9 mouse cellular contexts compared by ENCODE assay signal in the genomic region with DNA sequence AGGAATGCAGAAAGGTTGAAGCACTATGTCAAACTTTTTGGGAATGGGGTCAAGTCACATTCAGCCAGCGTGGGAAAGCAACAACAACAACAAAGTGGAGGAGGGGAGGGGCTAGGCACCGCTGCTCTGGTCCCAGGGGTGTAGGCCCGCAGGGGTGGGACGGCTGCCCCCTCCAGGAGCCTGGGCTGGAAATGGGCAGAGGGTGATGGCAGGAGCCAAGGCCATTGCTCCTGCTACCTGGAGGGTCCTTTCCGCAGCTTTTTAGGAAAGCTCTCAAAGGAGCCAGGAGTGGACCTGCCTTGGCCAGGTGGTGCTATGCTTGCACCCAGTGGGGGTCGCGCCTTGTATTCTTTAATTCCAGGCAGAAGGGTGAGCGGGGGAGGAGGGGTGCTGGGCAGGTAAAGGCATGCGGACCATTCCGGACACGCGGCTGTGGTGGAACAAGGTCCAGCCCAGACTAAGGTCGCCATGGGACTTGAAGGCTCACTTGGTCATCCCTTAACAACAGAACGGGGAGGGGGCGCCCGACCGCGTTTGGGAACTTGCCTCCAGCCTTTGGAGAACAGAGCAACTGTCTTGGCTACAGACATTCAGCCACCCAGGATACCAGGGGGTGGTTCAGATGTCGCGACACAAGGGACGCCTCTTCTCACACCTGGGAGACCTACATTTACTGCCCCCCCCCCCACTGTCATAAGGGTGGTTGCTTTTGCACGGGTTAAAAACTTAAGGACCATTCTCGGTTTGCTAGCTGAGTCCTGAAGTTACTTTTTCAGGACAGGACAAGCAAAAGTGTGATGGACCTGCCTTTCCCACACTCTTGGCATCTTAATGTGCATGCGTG. TPM values are rescaled to one million over a fixed set of nuclear protein-coding genes. Genes with fewer than 3 reads are reported as not detected.
DNase-seq lines count a peak whose midpoint lies in the region; ATAC-seq and TF ChIP-seq lines count a peak whose summit lies in the region.
"Had no signal": no experiment of that assay in that cellular context is flagged by ENCODE, and none has a peak within 500 bp of the region (broad histone marks: within the 10 kb centered on the region; RNA-seq: fewer than 3 reads in every experiment).

No protein-coding gene starts in this region.

- peak; percentile 33; the same call in 1 of the 2 replicates for ATAC-seq in kidney, postnatal 0 days (replicated peaks; ENCODE audit: low FRiP score, low read depth)
- no peak for ATAC-seq in intestine, embryonic 16.5 days
- ATAC-seq in neural tube, embryonic 14.5 days (ENCODE audit: low read depth): no peak
- no peak for ATAC-seq in frontal cortex, adult (ENCODE audit: low TSS enrichment)

- no peak overlapping the region for H3K27ac ChIP-seq in kidney, postnatal 0 days
- no peak overlapping the region for H3K27ac ChIP-seq in forebrain, embryonic 10.5 days
- no peak overlapping the region for H3K27ac ChIP-seq in intestine, embryonic 16.5 days (ENCODE audit: low read length)
- H3K27ac ChIP-seq in neural tube, embryonic 14.5 days (ENCODE audit: low read depth, low read length): no peak overlapping the region
- H3K27ac ChIP-seq: liver, embryonic 14.5 days had no signal

- no peaks in the 10 kb centered on the region for H3K9me3 ChIP-seq in kidney, postnatal 0 days (replicated peaks; ENCODE audit: low read length)
- no peaks in the 10 kb centered on the region for H3K9me3 ChIP-seq in forebrain, embryonic 10.5 days
- H3K9me3 ChIP-seq in intestine, embryonic 16.5 days (ENCODE audit: control insufficient read depth, low read length): no peaks in the 10 kb centered on the region
- no peaks in the 10 kb centered on the region for H3K9me3 ChIP-seq in neural tube, embryonic 14.5 days (ENCODE audit: control insufficient read depth, low read length)

- H3K4me3 ChIP-seq in kidney, postnatal 0 days (replicated peaks; ENCODE audit: low read depth, low read length): peak overlapping the region; percentile 17; the same call in 1 of the 2 replicates
- H3K4me3 ChIP-seq in forebrain, embryonic 10.5 days: peak overlapping the region; percentile 56
- H3K4me3 ChIP-seq in intestine, embryonic 16.5 days (ENCODE audit: low read length): no peak overlapping the region
- no peak overlapping the region; the same call in 1 of the 2 replicates for H3K4me3 ChIP-seq in neural tube, embryonic 14.5 days (ENCODE audit: low read depth, low read length)

- 2% methylated on average over 24 of the region's 24 CpGs for WGBS in kidney, postnatal 0 days
- WGBS in forebrain, embryonic 10.5 days: 3% methylated on average over 24 of the region's 24 CpGs
- WGBS in intestine, embryonic 16.5 days: 2% methylated on average over 24 of the region's 24 CpGs
- 2% methylated on average over 24 of the region's 24 CpGs for WGBS in neural tube, embryonic 14.5 days

- H3K4me1 ChIP-seq in kidney, postnatal 0 days (replicated peaks; ENCODE audit: insufficient read depth, low read length): no peaks in the 10 kb centered on the region
- peaks cover 37% of the 10 kb centered on the region for H3K4me1 ChIP-seq in forebrain, embryonic 10.5 days
- no peaks in the 10 kb centered on the region for H3K4me1 ChIP-seq in intestine, embryonic 16.5 days (ENCODE audit: control insufficient read depth, insufficient read depth, low read length)
- 0 out of 2 replicates have a peak, but pooled peaks cover 2% of the 10 kb centered on the region for H3K4me1 ChIP-seq in neural tube, embryonic 14.5 days (ENCODE audit: control insufficient read depth, insufficient read depth, low read length)

- peaks cover 33% of the 10 kb centered on the region for H3K27me3 ChIP-seq in kidney, postnatal 0 days (ENCODE audit: insufficient read depth, low read length)
- H3K27me3 ChIP-seq in forebrain, embryonic 10.5 days (ENCODE audit: poor library complexity, severe bottlenecking): peaks cover 59% of the 10 kb centered on the region
- H3K27me3 ChIP-seq in intestine, embryonic 16.5 days (replicated peaks; ENCODE audit: control insufficient read depth, insufficient read depth, low read length): peaks cover 36% of the 10 kb centered on the region
- H3K27me3 ChIP-seq in neural tube, embryonic 14.5 days (ENCODE audit: control insufficient read depth, insufficient read depth, low read length): peaks cover 37% of the 10 kb centered on the region

- DNase-seq in kidney, postnatal 0 days (ENCODE audit: low spot score): no peak
- no peak for DNase-seq in kidney, adult 8-10 months
- no peak for DNase-seq in forebrain, embryonic 10.5 days (ENCODE audit: extremely low spot score, low spot score)
- DNase-seq in cerebellum, postnatal 4 days (ENCODE audit: low spot score in 2 of 2): no peak
- DNase-seq: kidney, postnatal 10 days had no signal

- no peaks in the 10 kb centered on the region for H3K36me3 ChIP-seq in kidney, postnatal 0 days (ENCODE audit: insufficient read depth, low read length)
- no peaks in the 10 kb centered on the region for H3K36me3 ChIP-seq in forebrain, embryonic 10.5 days (replicated peaks)
- H3K36me3 ChIP-seq in intestine, embryonic 16.5 days (ENCODE audit: control insufficient read depth, insufficient read depth, low read length): no peaks in the 10 kb centered on the region
- H3K36me3 ChIP-seq in neural tube, embryonic 14.5 days (ENCODE audit: control insufficient read depth, insufficient read depth, low read length): no peaks in the 10 kb centered on the region

- no peak overlapping the region for H3K9ac ChIP-seq in kidney, postnatal 0 days (ENCODE audit: low read depth, low read length)
- H3K9ac ChIP-seq in intestine, embryonic 16.5 days (ENCODE audit: low read depth, low read length): no peak overlapping the region
- H3K9ac ChIP-seq in neural tube, embryonic 14.5 days (replicated peaks; ENCODE audit: low read depth, low read length): no peak overlapping the region
- H3K9ac ChIP-seq: liver, embryonic 14.5 days had no signal

- H3K4me2 ChIP-seq in kidney, postnatal 0 days (ENCODE audit: low read length): peak overlapping the region; percentile 78
- peak overlapping the region; percentile 23; the same call in 1 of the 2 replicates for H3K4me2 ChIP-seq in intestine, embryonic 16.5 days (ENCODE audit: low read depth, low read length)
- peak overlapping the region; percentile 25; the same call in 1 of the 2 replicates for H3K4me2 ChIP-seq in neural tube, embryonic 14.5 days (ENCODE audit: low read depth, low read length)

- TF ChIP-seq CTCF in kidney, postnatal 0 days (IDR thresholded peaks at IDR 0.05; ENCODE audit: low read depth): no peak

RNA-seq across cellular contexts. Expression of a gene that starts 22.4 kb away (rescaled TPM):
- not detected in 2 replicates for polyA plus RNA-seq in kidney, postnatal 0 days (2015; fragmentation: Nextera tagmentation; extraction: Ambion mirVana)
- polyA plus RNA-seq in forebrain, embryonic 10.5 days (2016; fragmentation: Nextera tagmentation; extraction: Ambion mirVana): not detected in 2 replicates
- polyA plus RNA-seq in intestine, embryonic 16.5 days (2015; fragmentation: Nextera tagmentation; extraction: Ambion mirVana): not detected in 2 replicates
- polyA plus RNA-seq in neural tube, embryonic 14.5 days (2014; fragmentation: Nextera tagmentation; extraction: Ambion mirVana): not detected in 2 replicates
- polyA plus RNA-seq: liver, embryonic 14.5 days had no signal

RNA-seq across cellular contexts. Expression of a gene that starts 34.0 kb away (rescaled TPM):
- polyA plus RNA-seq in kidney, postnatal 0 days (2015; fragmentation: Nextera tagmentation; extraction: Ambion mirVana): 0.28 and 0.33 TPM in 2 replicates
- not detected in 2 replicates for polyA plus RNA-seq in forebrain, embryonic 10.5 days (2016; fragmentation: Nextera tagmentation; extraction: Ambion mirVana)
- polyA plus RNA-seq in intestine, embryonic 16.5 days (2015; fragmentation: Nextera tagmentation; extraction: Ambion mirVana): 4.4 and 4.9 TPM in 2 replicates
- polyA plus RNA-seq in neural tube, embryonic 14.5 days (2014; fragmentation: Nextera tagmentation; extraction: Ambion mirVana): not detected in 2 replicates
- polyA plus RNA-seq: liver, embryonic 14.5 days had no signal

RNA-seq across cellular contexts. Expression of a gene that starts 44.1 kb away (rescaled TPM):
- polyA plus RNA-seq in kidney, postnatal 0 days (2015; fragmentation: Nextera tagmentation; extraction: Ambion mirVana): not detected in 2 replicates
- polyA plus RNA-seq in forebrain, embryonic 10.5 days (2016; fragmentation: Nextera tagmentation; extraction: Ambion mirVana): not detected in 2 replicates
- not detected in 2 replicates for polyA plus RNA-seq in intestine, embryonic 16.5 days (2015; fragmentation: Nextera tagmentation; extraction: Ambion mirVana)
- polyA plus RNA-seq in neural tube, embryonic 14.5 days (2014; fragmentation: Nextera tagmentation; extraction: Ambion mirVana): not detected in 2 replicates
- polyA plus RNA-seq: liver, embryonic 14.5 days had no signal

Comparison
In these comparisons a context has a peak if more than half of its experiments do, and no peak if none do; other contexts are left out.
1. H3K4me2 ChIP-seq: peak in every context shown above with its lines; median percentile 78 in kidney, postnatal 0 days; 25 in neural tube, embryonic 14.5 days; 23 in intestine, embryonic 16.5 days.
2. H3K4me3 ChIP-seq: peak in kidney, postnatal 0 days (single experiment) and forebrain, embryonic 10.5 days (single experiment); none in intestine, embryonic 16.5 days (single experiment) and neural tube, embryonic 14.5 days (single experiment).